Mouse (Mus musculus) kidney, embryonic 14.5 days (tissue): ENCODE results near the gene Vmn1r40. TPM values are rescaled to one million over a fixed set of nuclear protein-coding genes. Genes with fewer than 3 reads are reported as not detected.
A peak's percentile ranks its signal among the peaks of the same experiment; 100 is the strongest.

ENCODE experiments used
- ATAC-seq: fragments of 200-750 bp; cut with Nextera tagmentation; 2 replicates; pipeline ENCODE4 v1.8.0; 2017; ENCODE audit warnings: moderate number of reproducible peaks, mild to moderate bottlenecking, moderate TSS enrichment, moderate library complexity; ENCODE audit not compliant: low FRiP score, low TSS enrichment
- H3K27ac ChIP-seq: fragments of 300-500 bp; sonication (generic); 2 replicates; pipeline ENCODE4 v1.5.1; 2014; ENCODE audit warnings: low read depth, mild to moderate bottlenecking, low read length, moderate library complexity, mixed read lengths
- H3K27me3 ChIP-seq: fragments of 300-500 bp; sonication (generic); 2 replicates; pipeline ENCODE4 v1.6.1; 2014; ENCODE audit warnings: mild to moderate bottlenecking, low read length; ENCODE audit not compliant: control insufficient read depth, insufficient read depth
- H3K36me3 ChIP-seq: fragments of 300-500 bp; sonication (generic); 2 replicates; pipeline ENCODE4 v1.6.1; 2014; ENCODE audit warnings: low read length, mixed read lengths; ENCODE audit not compliant: control insufficient read depth, insufficient read depth
- H3K4me1 ChIP-seq: fragments of 300-500 bp; sonication (generic); 2 replicates; pipeline ENCODE4 v1.6.1; 2014; ENCODE audit warnings: low read length, mixed read lengths; ENCODE audit not compliant: control insufficient read depth, insufficient read depth
- H3K4me2 ChIP-seq: fragments of 300-500 bp; sonication (generic); replicated peaks from 2 replicates; pipeline ENCODE4 v1.6.1; 2014; ENCODE audit warnings: low read depth, mild to moderate bottlenecking, low read length
- H3K4me3 ChIP-seq: fragments of 300-500 bp; sonication (generic); 2 replicates; pipeline ENCODE4 v1.5.1; 2014; ENCODE audit warnings: mild to moderate bottlenecking, low read length
- H3K9ac ChIP-seq: fragments of 300-500 bp; sonication (generic); 2 replicates; pipeline ENCODE4 v1.6.1; 2014; ENCODE audit warnings: low read depth, mild to moderate bottlenecking, low read length, moderate library complexity
- H3K9me3 ChIP-seq: fragments of 300-500 bp; sonication (generic); 2 replicates; pipeline ENCODE4 v1.6.1; 2016; ENCODE audit warnings: low read length; ENCODE audit not compliant: control insufficient read depth
- WGBS: fragments of 180-500 bp; shearing (Covaris S2); extraction: QIAGEN DNeasy Blood & Tissue Kit; methylation state at CpG from one replicate; pipeline ENCODE4 v1.1.7; 2014; 5-methylcytosine and 5-hydroxymethylcytosine counted together
- polyA plus RNA-seq: library from polyadenylated mRNA; unstranded; fragments of >200 nt; fragmentation: Nextera tagmentation; extraction: Ambion mirVana; gene quantifications from 2 replicates; pipeline ENCODE4 v1.2.1, GENCODE M21; 2014

Gene Vmn1r40
- not detected in 2 replicates for polyA plus RNA-seq

- no peaks in the 10 kb centered on the region for H3K27me3 ChIP-seq
- no peaks in the 10 kb centered on the region for H3K36me3 ChIP-seq
- 78% methylated on average over 4 of the region's 4 CpGs for WGBS
- no peak within 1 kb of the TSS for H3K4me3 ChIP-seq
- H3K4me2 ChIP-seq, result no peak within 1 kb of the TSS
- H3K27ac ChIP-seq, result no peak within 1 kb of the TSS
- no peaks in the 10 kb centered on the region for H3K9me3 ChIP-seq
- H3K9ac ChIP-seq, result no peak within 1 kb of the TSS
- no peak for ATAC-seq
- no peaks in the 10 kb centered on the region for H3K4me1 ChIP-seq
Measured at GRCm38 (mm10) chr6:89707240-89707639, at the start of gene Vmn1r40. Gene Vmn1r40, plus strand, starts transcription at chr6:89707540.

DNA sequence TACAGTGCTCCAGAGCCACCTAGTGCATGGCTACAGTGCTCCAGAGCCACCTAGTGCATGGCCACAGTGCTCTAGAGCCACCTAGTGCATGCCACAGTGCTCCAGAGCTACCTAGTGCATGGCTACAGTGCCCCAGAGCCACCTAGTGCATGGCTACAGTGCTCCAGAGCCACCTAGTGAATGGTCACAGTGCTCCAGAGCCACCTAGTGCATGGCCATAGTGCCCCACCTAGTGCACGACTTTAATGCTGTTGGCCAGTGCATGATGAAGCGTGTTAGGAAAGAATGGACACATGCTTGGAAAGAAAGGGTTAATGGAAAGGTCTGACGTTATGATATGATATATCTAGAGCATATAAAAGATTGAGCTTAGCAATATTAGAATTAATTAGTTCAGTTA is 49.0 kb upstream of the Vmn1r40 start:
- Histone ChIP-seq H3K4me1 (no peaks in the 10 kb centered on the region), H3K27ac (no peak overlapping the region), H3K4me2 (no peak overlapping the region), H3K36me3 (no peaks in the 10 kb centered on the region; the same call in 1 of the 2 replicates), H3K9ac (no peak overlapping the region), H3K4me3 (no peak overlapping the region), H3K9me3 (no peaks in the 10 kb centered on the region), H3K27me3 (no peaks in the 10 kb centered on the region)
- WGBS, result 82% methylated on average over 3 of the region's 3 CpGs
- ATAC-seq, result no peak

DNA sequence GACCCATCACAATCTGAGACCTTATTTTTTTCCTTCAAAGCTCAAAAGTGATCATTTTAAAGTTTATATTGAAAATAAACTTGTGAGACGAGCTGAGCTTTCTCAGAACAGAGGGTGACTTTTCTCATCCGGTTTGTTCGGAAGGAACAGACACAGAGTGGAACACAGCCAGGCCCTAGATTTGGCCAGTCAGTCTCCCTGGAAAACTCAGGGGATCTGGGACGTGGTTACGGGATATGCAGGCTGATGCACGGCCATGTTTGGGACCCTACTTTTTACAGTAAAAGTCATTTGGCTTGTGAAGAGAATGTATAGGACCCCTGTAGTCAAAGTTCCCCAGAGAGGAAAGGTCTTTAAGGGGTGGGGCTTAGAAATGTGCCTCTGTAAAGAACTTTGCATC is 48.4 kb upstream of the Vmn1r40 start:
- Histone ChIP-seq H3K4me1 (no peaks in the 10 kb centered on the region), H3K4me2 (no peak overlapping the region), H3K36me3 (no peaks in the 10 kb centered on the region; the same call in 1 of the 2 replicates), H3K27me3 (no peaks in the 10 kb centered on the region), H3K9me3 (no peaks in the 10 kb centered on the region), H3K27ac (no peak overlapping the region), H3K9ac (no peak overlapping the region), H3K4me3 (no peak overlapping the region)
- ATAC-seq, result no peak
- WGBS, result 92% methylated on average over 6 of the region's 6 CpGs

GRCm38 (mm10) chr6:89659692-89660423 is 47.5 kb upstream of the Vmn1r40 start:
- Histone ChIP-seq H3K4me1 (no peaks in the 10 kb centered on the region), H3K4me2 (no peak overlapping the region), H3K4me3 (no peak overlapping the region), H3K36me3 (no peaks in the 10 kb centered on the region; the same call in 1 of the 2 replicates), H3K27me3 (no peaks in the 10 kb centered on the region), H3K9ac (no peak overlapping the region), H3K27ac (no peak overlapping the region), H3K9me3 (no peaks in the 10 kb centered on the region)
- 0 out of 2 replicates have a peak, but pooled peaks have one; percentile 16 for ATAC-seq
- 40% methylated on average over 7 of the region's 7 CpGs for WGBS

DNA sequence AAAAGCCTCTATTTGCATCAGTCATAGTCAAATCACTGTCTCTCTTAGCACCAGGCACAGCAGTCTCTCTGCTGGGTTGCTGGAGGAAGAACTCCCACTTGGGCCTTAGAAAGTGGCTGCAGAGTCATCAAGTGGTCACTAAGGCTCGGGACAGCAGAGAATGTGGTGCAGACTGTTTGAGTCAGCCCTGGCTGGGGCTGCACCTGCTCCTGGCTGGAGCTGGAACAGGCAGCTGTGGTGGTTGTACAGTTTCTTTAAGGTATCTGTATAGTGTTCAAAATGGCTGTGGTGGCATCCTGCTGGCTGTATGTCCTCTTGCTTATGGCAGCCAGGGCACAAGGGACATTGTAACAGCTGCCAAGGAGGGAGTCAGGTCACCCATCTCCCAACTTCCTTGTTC is 46.9 kb upstream of the Vmn1r40 start:
- no peak overlapping the region for H3K9ac ChIP-seq
- no peak overlapping the region for H3K4me2 ChIP-seq
- no peaks in the 10 kb centered on the region for H3K27me3 ChIP-seq
- H3K9me3 ChIP-seq, result no peaks in the 10 kb centered on the region
- no peak for ATAC-seq
- no peaks in the 10 kb centered on the region; the same call in 1 of the 2 replicates for H3K36me3 ChIP-seq
- H3K4me3 ChIP-seq, result no peak overlapping the region
- H3K4me1 ChIP-seq, result no peaks in the 10 kb centered on the region
- no peak overlapping the region for H3K27ac ChIP-seq
- WGBS, result 77% methylated on average over 1 of the region's 1 CpGs

GRCm38 (mm10) chr6:89662521-89662920 is 44.8 kb upstream of the Vmn1r40 start:
- Histone ChIP-seq H3K4me1 (no peaks in the 10 kb centered on the region), H3K4me2 (no peak overlapping the region), H3K27ac (no peak overlapping the region), H3K4me3 (no peak overlapping the region), H3K27me3 (no peaks in the 10 kb centered on the region), H3K36me3 (no peaks in the 10 kb centered on the region; the same call in 1 of the 2 replicates), H3K9me3 (no peaks in the 10 kb centered on the region), H3K9ac (no peak overlapping the region)
- 89% methylated on average over 3 of the region's 3 CpGs for WGBS
- no peak for ATAC-seq

GRCm38 (mm10) chr6:89665155-89665554 is 42.2 kb upstream of the Vmn1r40 start:
- no peaks in the 10 kb centered on the region for H3K27me3 ChIP-seq
- no peak for ATAC-seq
- peaks cover 3% of the 10 kb centered on the region; the same call in 1 of the 2 replicates for H3K36me3 ChIP-seq
- 72% methylated on average over 8 of the region's 8 CpGs for WGBS
- no peak overlapping the region for H3K4me2 ChIP-seq
- H3K9me3 ChIP-seq, result no peaks in the 10 kb centered on the region
- H3K9ac ChIP-seq, result no peak overlapping the region
- no peak overlapping the region for H3K4me3 ChIP-seq
- H3K27ac ChIP-seq, result no peak overlapping the region
- H3K4me1 ChIP-seq, result no peaks in the 10 kb centered on the region

DNA sequence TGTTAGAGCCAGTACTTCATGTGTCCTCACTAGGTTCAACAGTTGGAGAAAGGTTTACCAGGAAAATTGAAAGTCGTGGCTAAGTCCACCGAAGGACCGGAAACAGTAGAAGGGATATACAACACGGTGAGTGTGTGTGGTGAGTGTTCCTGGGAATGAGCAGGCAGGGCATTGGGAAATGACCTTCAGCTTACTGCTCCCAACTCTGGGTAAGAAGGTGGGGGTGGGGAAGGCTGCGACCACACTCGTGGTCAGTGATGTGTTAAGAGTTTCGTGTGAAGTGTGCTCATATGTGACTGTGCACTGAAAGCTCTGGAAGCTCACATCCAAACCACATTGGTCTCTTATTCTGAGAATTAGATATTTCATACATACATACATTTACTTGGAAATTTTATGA is 41.7 kb upstream of the Vmn1r40 start:
- no peak overlapping the region for H3K9ac ChIP-seq
- H3K27me3 ChIP-seq, result no peaks in the 10 kb centered on the region
- 63% methylated on average over 7 of the region's 7 CpGs for WGBS
- no peaks in the 10 kb centered on the region for H3K4me1 ChIP-seq
- no peak for ATAC-seq
- no peak overlapping the region for H3K27ac ChIP-seq
- no peak overlapping the region for H3K4me3 ChIP-seq
- H3K36me3 ChIP-seq, result peaks cover 3% of the 10 kb centered on the region; the same call in 1 of the 2 replicates
- H3K9me3 ChIP-seq, result no peaks in the 10 kb centered on the region
- H3K4me2 ChIP-seq, result no peak overlapping the region

GRCm38 (mm10) chr6:89666976-89667375 is 40.4 kb upstream of the Vmn1r40 start:
- WGBS, result 89% methylated on average over 3 of the region's 3 CpGs
- Histone ChIP-seq H3K27me3 (no peaks in the 10 kb centered on the region), H3K27ac (no peak overlapping the region), H3K4me3 (no peak overlapping the region), H3K4me1 (no peaks in the 10 kb centered on the region), H3K4me2 (no peak overlapping the region), H3K9ac (no peak overlapping the region), H3K36me3 (peaks cover 3% of the 10 kb centered on the region; the same call in 1 of the 2 replicates), H3K9me3 (no peaks in the 10 kb centered on the region)
- no peak for ATAC-seq
